Mouse (Mus musculus): ENCODE results near the gene Cyp2c65. TPM values are rescaled to one million over a fixed set of nuclear protein-coding genes. Genes with fewer than 3 reads are reported as not detected.
"Not testable (repeated sequence)": the region's sequence is repeated elsewhere in the genome, so short reads cannot be mapped to it uniquely, and the experiment has no call there.

Cyp2c65 gene
- not detected in 2 replicates for polyA plus RNA-seq (2016; fragmentation: Nextera tagmentation; extraction: Ambion mirVana)

- Histone ChIP-seq H3K27ac (no peak within 1 kb of the TSS), H3K4me3 (no peak within 1 kb of the TSS), H3K27me3 (no peaks in the 10 kb centered on the region), H3K9me3 (no peaks in the 10 kb centered on the region), H3K4me1 (no peaks in the 10 kb centered on the region), H3K9ac (no peak within 1 kb of the TSS), H3K4me2 (replicated peaks) (no peak within 1 kb of the TSS), H3K36me3 (no peaks in the 10 kb centered on the region)
- ATAC-seq (ENCODE audit: insufficient number of reproducible peaks, insufficient read depth, low FRiP score, low TSS enrichment) = no peak
- WGBS = 63% methylated on average over 2 of the region's 2 CpGs
Observed at GRCm38 (mm10) chr19:39060719-39061118, at the start of gene Cyp2c65. Cyp2c65 (plus strand) TSS chr19:39061015.

GRCm38 (mm10) chr19:39057928-39058327 lies 2.9 kb upstream of the Cyp2c65 start:
- Histone ChIP-seq H3K9ac (no peak overlapping the region), H3K4me1 (no peaks in the 10 kb centered on the region), H3K4me2 (replicated peaks) (no peak overlapping the region), H3K27me3 (no peaks in the 10 kb centered on the region), H3K27ac (no peak overlapping the region), H3K36me3 (no peaks in the 10 kb centered on the region), H3K4me3 (no peak overlapping the region), H3K9me3 (no peaks in the 10 kb centered on the region)
- no peak for ATAC-seq (ENCODE audit: insufficient number of reproducible peaks, insufficient read depth, low FRiP score, low TSS enrichment)
- WGBS = 92% methylated on average over 1 of the region's 1 CpGs

- not testable (repeated sequence) for ATAC-seq (ENCODE audit: insufficient number of reproducible peaks, insufficient read depth, low FRiP score, low TSS enrichment); H3K9me3 ChIP-seq
Observed at GRCm38 (mm10) chr19:39098779-39099178, 38.0 kb downstream of the Cyp2c65 start.

GRCm38 (mm10) chr19:39113644-39114043 lies 52.8 kb downstream of the Cyp2c65 start, which contains the start of gene Cyp2c66:
Cyp2c66 (plus strand) TSS chr19:39113898.
- H3K4me3 ChIP-seq = no peak within 1 kb of the TSS
- no peaks in the 10 kb centered on the region for H3K4me1 ChIP-seq
- no peak within 1 kb of the TSS for H3K9ac ChIP-seq
- H3K4me2 ChIP-seq (replicated peaks) = no peak within 1 kb of the TSS
- no peak for ATAC-seq (ENCODE audit: insufficient number of reproducible peaks, insufficient read depth, low FRiP score, low TSS enrichment)
- no peak within 1 kb of the TSS for H3K27ac ChIP-seq
- no peaks in the 10 kb centered on the region for H3K9me3 ChIP-seq
- no peaks in the 10 kb centered on the region for H3K27me3 ChIP-seq
- 83% methylated on average over 1 of the region's 1 CpGs for WGBS
- H3K36me3 ChIP-seq = no peaks in the 10 kb centered on the region

More at GRCm38 (mm10) chr19:39098779-39099178, 38.0 kb downstream of the Cyp2c65 start:
- H3K27me3 ChIP-seq; H3K36me3 ChIP-seq; H3K27ac ChIP-seq; H3K4me3 ChIP-seq; H3K9ac ChIP-seq; H3K4me1 ChIP-seq; H3K4me2 ChIP-seq (replicated peaks): not testable (repeated sequence)
- WGBS = 70% methylated on average over 2 of the region's 2 CpGs

Other genes starting within 250 kb of the Cyp2c65 start
- 9.9 and 10.3 TPM in 2 replicates for gene Noc3l, start 241.8 kb upstream of the Cyp2c65 start, polyA plus RNA-seq (2016; fragmentation: Nextera tagmentation; extraction: Ambion mirVana)
- gene Tbc1d12, start 224.4 kb upstream of the Cyp2c65 start, polyA plus RNA-seq (2016; fragmentation: Nextera tagmentation; extraction: Ambion mirVana) = 4.6 and 5.0 TPM in 2 replicates
- gene Hells, start 130.1 kb upstream of the Cyp2c65 start, polyA plus RNA-seq (2016; fragmentation: Nextera tagmentation; extraction: Ambion mirVana) = 59.1 and 65.8 TPM in 2 replicates
- gene Cyp2c55, start 54.0 kb upstream of the Cyp2c65 start, polyA plus RNA-seq (2016; fragmentation: Nextera tagmentation; extraction: Ambion mirVana) = not detected in 2 replicates
- not detected in 2 replicates for gene Cyp2c66, start 52.9 kb downstream of the Cyp2c65 start, polyA plus RNA-seq (2016; fragmentation: Nextera tagmentation; extraction: Ambion mirVana)
- not detected in 2 replicates for gene Cyp2c29, start 208.4 kb downstream of the Cyp2c65 start, polyA plus RNA-seq (2016; fragmentation: Nextera tagmentation; extraction: Ambion mirVana)

Measured in embryonic facial prominence, embryonic 12.5 days (tissue).